Mouse (Mus musculus) lung, adult 2 months (tissue): ENCODE data around the gene Mcm2.

ENCODE experiments used
- CTCF ChIP-seq: fragments of 200-500 bp; IDR thresholded peaks from 2 replicates; pipeline ENCODE4 v1.5.1; 2011; ENCODE audit warnings: mild to moderate bottlenecking, low read length, control low read depth; ENCODE audit not compliant: insufficient read depth
- POLR2A ChIP-seq: fragments of 200-500 bp; IDR thresholded peaks from 2 replicates; pipeline ENCODE4 v1.6.1; 2011; ENCODE audit warnings: low read depth, mild to moderate bottlenecking, control low read depth, low read length, borderline replicate concordance; ENCODE audit errors: extremely low read depth

DNA sequence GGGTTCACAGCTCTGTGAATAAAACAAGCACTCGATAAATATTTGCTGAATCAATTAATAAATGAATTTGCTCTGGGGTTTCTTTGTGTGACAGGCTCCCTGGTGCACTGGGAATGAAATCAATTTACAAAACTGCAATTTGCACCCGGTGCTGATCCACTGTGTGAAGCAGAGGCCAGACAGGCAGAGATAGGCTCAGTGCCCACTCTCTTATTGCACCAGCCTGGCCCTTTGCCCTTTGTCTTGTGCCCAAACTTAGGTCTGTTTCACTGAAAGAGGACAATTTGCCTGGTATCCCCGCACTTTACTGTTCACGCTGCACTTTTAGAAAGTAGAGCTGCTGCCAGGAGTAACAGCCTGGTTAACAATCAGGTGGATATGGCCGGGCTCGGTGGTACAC lies 47.9 kb upstream of the Mcm2 start:
- TF ChIP-seq POLR2A (no peak), CTCF (no peak)
